Mouse (Mus musculus) left cerebral cortex, adult 2 months (tissue): ENCODE measurements around the gene Hist1h2bk. TPM values are rescaled to one million over a fixed set of nuclear protein-coding genes. Genes with fewer than 3 reads are reported as not detected.

ENCODE experiments used
- DNase-seq, 2 experiments: peaks; one replicate each; pipeline ENCODE4 v3.0.0; 2021 to 2022; ENCODE audit warnings: low spot score in 2 of 2, mixed read lengths in 1 of 2; ENCODE audit errors: extremely low spot score in 1 of 2
- H3K27ac ChIP-seq: fragments of 200-600 bp; 2 replicates; pipeline ENCODE4 v1.8.1; 2022
- H3K4me3 ChIP-seq: fragments of 200-600 bp; 2 replicates; pipeline ENCODE4 v1.8.1; 2022
- CTCF ChIP-seq: fragments of 200-600 bp; IDR thresholded peaks from 2 replicates; pipeline ENCODE4 v1.8.1; 2022; ENCODE audit warnings: antibody characterized with exemption, mild to moderate bottlenecking, moderate library complexity
- intact Hi-C: fragments of 180-260 bp; cut with DNase I; formaldehyde crosslinking; loops from one replicate; pipeline ENCODE4 v1.15.1; 2025
- total RNA-seq, 2 experiments: library from RNA; stranded (reverse); gene quantifications; 2 replicates each; pipeline ENCODE4 v1.2.3; 2021

Hist1h2bk gene
- total RNA-seq, 2 experiments from 2014 or later: 12.2 to 13.5 TPM

DNA sequence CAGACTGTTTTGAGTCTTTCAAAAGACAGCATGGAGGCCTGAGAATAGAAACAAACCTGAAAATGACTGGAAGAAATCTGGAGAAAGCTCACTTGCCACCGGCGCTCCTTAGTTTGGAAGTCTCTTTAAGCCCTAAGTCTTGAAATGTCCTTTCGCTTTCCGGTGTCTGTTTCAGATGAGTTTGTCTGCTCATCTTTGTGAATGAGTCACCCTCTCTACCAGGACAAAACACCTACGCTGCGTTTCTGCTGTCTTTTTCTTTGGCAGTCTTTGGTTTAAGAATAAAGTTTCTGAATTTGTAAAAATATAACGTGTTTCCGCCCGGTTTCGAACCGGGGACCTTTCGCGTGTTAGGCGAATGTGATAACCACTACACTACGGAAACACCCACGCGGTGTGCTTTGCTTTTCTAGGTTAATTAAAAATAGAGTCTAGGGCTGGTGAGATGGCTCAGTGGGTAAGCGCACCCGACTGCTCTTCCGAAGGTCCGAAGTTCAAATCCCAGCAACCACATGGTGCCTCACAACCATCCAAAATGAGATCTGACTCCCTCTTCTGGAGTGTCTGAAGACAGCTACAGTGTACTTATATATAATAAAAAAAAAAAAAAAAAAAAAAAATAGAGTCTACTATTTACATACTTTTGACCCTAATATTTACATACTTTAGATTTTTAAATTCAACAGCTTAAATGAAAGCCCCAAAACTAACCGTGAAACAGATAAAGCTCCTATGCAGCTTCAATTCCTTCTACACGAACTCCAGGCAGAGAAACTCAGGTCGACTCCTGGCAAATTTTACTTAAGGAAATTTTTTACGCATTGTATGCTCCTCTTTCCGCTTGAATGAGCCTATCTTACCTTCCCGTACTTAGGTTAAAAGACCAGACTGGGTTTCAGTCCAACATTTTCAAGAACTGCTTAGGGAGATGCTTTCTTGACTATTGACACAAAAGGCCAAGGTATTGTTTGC is 19.9 kb upstream of the Hist1h2bk start:
- peak; percentile 21 for TF ChIP-seq CTCF
- H3K27ac ChIP-seq: no peak overlapping the region
- H3K4me3 ChIP-seq: no peak overlapping the region
- DNase-seq: peak; percentile 56 to 70
- intact Hi-C loops: loop anchor here (2.0 kb wide), 1 partner anchor 21 kb away; no protein-coding TSS in a partner anchor

DNA sequence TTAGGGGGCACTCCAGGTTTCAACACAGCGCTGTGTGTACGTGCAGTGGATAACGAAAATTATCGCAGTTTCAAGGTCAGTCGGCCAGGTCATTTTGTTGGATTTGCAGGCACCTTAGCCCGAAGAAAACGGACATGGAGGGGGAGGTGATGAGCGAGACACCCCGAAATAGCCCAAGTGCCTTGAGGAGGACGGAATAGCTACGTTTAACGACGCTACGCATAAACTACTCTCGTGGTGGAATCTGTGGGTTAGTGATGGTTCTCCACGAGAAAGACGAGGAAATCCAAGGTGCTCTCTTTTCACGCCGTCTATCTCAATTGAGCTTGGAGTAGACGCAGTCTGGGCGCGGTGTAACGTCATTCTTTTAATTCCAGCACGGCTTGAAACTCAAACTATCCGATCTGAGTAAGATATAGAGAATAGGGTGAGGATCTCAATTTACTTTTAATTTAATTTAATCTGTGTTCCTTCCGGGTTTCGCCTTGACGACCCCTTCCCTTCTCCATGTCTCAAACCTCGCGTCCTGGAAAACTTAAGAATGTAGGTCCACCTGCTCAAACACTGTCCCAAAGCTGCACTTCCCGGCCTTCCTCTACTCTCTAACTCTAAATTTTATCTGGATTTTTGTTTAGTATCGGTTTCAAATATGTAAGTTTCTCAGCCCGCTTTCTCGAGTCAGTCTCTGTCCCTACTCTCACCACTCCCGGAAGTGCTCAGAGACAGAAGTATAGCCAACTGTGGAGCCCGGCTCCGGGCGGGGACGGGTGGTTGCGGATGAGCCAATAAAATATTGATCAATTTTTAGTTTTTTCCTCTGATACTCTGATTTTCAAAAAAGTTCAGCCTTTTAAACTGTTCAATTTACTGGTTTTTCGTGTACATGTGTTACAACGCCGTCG is 15.5 kb upstream of the Hist1h2bk start:
- no peak for DNase-seq
- no peak overlapping the region for H3K27ac ChIP-seq
- peak overlapping the region; percentile 46 for H3K4me3 ChIP-seq
- intact Hi-C loops: loop anchor here (5.0 to 10.0 kb wide), 2 partner anchors 103 to 165 kb away; no protein-coding TSS in a partner anchor
- no peak for TF ChIP-seq CTCF

DNA sequence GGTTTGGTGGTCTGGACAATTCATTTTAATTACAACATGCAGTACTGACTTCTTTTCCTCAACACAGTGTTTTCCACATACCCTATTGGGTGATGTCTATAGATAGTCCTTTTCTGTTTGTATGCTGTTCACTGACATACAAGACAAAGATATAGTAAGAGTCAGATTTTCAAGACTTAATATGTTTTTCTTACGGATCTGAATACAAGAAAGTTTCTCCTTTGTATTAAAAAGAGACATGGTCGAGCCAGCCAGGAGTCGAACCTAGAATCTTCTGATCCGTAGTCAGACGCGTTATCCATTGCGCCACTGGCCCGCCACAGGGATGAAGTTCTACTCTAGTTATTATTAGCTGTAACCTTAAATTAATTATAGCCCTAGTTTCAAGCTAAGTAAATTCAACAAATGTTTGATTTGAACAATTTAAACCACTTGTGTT is 14.8 kb upstream of the Hist1h2bk start:
- H3K4me3 ChIP-seq: peak overlapping the region; percentile 46
- intact Hi-C loops: loop anchor here (5.0 to 10.0 kb wide), 2 partner anchors 104 to 166 kb away; no protein-coding TSS in a partner anchor
- DNase-seq: no peak
- H3K27ac ChIP-seq: no peak overlapping the region
- TF ChIP-seq CTCF: no peak

DNA sequence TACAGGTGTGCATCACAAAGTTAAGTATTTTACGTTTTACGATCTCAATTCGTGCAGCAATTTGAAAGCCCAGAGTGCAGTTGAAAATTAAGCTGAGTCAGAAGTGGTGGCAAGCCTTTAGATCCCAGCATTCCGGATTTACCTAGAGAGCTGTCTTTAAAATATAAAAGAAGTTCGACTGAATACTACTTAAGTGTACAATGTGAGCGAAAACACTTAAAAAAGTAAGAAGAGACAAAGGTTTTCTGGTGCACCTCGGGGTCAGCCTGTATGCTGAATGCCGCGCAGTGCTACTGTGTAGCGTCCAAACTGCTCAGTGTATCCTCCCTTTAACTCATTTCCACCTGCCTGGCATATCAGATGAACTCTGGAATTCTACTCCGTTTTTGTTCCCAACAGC is 14.1 kb upstream of the Hist1h2bk start:
- no peak for TF ChIP-seq CTCF
- intact Hi-C loops: loop anchor here (5.0 to 10.0 kb wide), 2 partner anchors 104 to 167 kb away; no protein-coding TSS in a partner anchor

DNA sequence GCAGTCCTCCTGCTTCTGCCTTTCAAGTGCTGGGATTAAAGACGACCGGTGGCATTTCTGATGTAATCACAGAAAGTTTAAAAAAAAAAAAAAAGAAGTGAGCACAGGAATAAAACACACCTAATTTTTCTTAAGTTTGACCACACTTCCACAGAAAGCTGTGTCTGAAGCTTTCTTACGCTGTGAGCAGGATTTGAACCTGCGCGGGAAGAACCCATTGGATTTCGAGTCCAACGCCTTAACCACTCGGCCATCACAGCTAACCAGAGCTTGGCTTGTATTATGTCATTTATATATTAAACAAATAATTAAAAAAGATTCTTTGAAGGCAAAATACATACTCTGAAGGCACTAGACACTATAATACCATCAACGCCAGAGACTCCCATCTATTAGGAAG is 13.4 kb upstream of the Hist1h2bk start:
- TF ChIP-seq CTCF: no peak
- intact Hi-C loops: loop anchor here (5.0 to 10.0 kb wide), 2 partner anchors 105 to 167 kb away; no protein-coding TSS in a partner anchor
- Histone ChIP-seq H3K4me3 (peak overlapping the region; percentile 46), H3K27ac (no peak overlapping the region)
- DNase-seq: peak; percentile 69 to 73

More for the DNA sequence above, 14.1 kb upstream of the Hist1h2bk start:
- H3K4me3 ChIP-seq: peak overlapping the region; percentile 46
- DNase-seq: no peak
- no peak overlapping the region for H3K27ac ChIP-seq

DNA sequence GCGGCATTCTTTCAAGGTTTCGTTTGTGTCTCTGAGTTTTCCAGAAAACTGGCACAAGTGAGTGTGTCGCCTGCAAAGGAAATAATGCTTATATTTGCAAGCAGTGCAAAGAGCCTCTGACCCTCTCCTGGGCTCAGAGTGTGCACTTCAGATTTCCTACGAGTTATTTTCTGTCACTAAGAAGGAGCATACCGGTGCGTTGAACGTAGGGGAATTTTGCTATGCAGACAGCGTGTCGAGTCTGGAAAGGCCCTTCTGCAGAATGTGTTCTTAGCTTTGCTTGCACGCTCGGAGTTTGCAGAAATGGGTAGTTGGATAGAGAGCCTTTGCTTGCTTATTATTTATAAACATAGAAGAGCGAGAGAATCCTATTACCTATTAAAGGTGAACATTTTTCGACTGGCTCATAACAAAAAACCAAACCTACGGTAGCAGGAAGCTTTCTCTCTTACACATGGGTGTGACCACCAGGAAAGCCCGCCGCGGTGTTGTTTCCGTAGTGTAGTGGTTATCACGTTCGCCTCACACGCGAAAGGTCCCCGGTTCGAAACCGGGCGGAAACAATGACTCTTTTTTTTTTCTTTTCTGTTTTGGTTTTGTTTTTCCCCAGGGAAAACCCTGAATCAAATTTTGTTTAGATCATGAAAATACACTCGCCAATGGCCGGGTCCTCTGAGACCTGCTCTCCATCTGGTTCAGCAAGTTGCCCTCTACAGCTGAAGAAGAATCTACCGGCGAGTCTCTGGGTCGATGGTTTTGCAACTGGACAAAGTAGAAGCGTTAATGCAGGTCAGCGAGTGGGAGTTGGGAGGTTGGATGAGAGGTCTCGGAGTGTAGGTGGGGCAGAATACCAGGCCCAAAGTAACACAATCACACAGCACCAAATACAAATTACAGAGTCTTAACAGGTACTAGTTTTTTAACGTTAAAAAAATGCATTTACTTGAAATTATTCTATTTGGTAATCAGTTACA is 9.3 kb upstream of the Hist1h2bk start:
- no peak; the same call in 1 of the 2 replicates for TF ChIP-seq CTCF
- peak; percentile 86 to 91 for DNase-seq
- intact Hi-C loops: loop anchor here (5.0 to 10.0 kb wide), 5 partner anchors 172 to 1506 kb away; partner anchors contain the start of genes Hist1h2af and Hist1h4h
- Histone ChIP-seq H3K4me3 (peak overlapping the region; percentile 58), H3K27ac (no peak overlapping the region)

DNA sequence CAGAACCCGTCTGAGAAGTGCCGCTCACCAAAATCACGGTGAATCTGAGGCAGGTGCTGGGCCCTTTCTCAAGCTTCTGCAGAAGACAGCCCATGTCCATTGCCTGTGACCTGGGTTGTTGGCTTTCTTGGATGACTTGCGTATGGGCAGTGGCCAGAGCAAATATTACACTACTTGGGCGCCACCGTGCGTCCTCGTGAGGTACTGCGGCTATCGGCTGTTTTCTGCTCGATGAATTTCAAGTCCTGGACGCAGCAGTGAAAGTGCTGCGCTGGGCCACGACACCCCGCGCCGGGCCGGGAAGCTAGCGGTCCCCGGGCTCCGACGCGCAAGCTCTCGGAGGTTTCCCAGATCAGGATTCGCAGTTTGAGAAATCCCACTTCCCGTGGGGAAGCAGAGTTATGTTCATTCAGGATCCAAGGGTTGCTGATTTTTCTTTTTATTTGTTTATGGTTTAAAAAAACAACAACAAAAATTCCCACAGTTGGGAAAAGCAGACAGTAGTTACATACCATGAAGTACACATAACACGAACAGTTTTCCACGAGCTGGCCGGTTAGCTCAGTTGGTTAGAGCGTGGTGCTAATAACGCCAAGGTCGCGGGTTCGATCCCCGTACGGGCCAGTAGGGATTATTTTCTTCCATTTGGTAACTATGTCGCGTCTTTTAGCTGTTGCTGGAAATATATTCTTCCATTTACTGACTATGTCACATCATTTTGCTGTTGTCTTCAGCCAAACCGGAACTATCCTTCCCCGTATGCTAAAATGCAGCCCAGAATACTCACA is 6.8 kb upstream of the Hist1h2bk start:
- peak overlapping the region; percentile 52 for H3K4me3 ChIP-seq
- H3K27ac ChIP-seq: peak overlapping the region; percentile 79
- intact Hi-C loops: loop anchor here (1.0 to 10.0 kb wide), 8 partner anchors 55 to 1503 kb away; partner anchors contain the start of genes Hist1h2af and Hist1h4h
- peak; percentile 89 to 92 for DNase-seq
- peak; percentile 95 for TF ChIP-seq CTCF

DNA sequence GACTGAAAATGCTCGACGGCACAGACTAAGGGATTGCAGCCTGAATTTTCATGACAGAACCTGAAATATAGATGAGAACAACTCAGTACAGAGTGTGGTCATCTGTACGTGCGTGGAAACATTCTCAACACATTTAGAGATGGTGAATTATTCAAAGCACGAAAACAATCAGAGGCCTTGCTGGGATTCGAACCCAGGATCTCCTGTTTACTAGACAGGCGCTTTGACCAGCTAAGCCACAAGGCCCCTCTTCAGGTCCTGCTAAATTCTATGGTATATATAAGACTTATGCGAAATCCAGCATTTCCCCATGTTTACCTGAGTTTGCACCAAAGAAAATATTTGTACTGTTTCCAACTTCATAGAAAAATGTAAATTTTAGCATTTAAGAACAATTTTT is 5.7 kb upstream of the Hist1h2bk start:
- TF ChIP-seq CTCF: no peak
- Histone ChIP-seq H3K27ac (no peak overlapping the region), H3K4me3 (no peak overlapping the region)
- no peak for DNase-seq
- intact Hi-C loops: loop anchor here (1.0 to 10.0 kb wide), 8 partner anchors 90 to 1502 kb away; partner anchors contain the start of genes Hist1h2af and Hist1h4h

DNA sequence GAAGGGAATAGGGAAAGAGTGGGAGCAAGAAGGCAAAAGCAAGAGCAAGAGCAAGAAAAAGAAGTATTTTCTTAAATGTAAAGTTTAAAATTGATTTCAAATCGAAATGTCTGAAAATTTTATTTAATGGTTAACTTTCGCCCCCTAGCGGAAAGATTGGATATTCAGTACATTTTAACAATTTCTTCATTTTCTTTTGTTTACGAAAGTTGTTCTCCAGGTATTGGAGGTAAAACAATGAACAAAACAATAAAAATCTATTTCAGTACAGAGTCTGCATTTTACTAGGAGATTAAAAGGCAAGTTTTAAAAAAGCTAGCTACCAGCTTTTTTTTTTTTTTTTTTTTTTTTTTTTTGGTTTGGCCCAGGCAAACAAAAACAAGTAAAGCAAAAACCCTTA is 5.2 kb upstream of the Hist1h2bk start:
- Histone ChIP-seq H3K4me3 (no peak overlapping the region), H3K27ac (no peak overlapping the region)
- intact Hi-C loops: loop anchor here (10.0 kb wide), 1 partner anchor 206 kb away; no protein-coding TSS in a partner anchor
- DNase-seq: no peak
- peak; percentile 73 for TF ChIP-seq CTCF
